Mouse (Mus musculus) adrenal gland, postnatal 36 days (tissue): ENCODE measurements around the gene Hadha. TPM values are rescaled to one million over a fixed set of nuclear protein-coding genes. Genes with fewer than 3 reads are reported as not detected.

Source experiments
- microRNA-seq: library from miRNA; unstranded; fragments of <30 nt; microRNA quantifications from one replicate; pipeline ENCODE4 v1.2.0, GENCODE M21; 2021
- total RNA-seq, 2 experiments: library from RNA; stranded (reverse); gene quantifications; 2 replicates each; pipeline ENCODE4 v1.2.3; 2021

Gene Hadha
- total RNA-seq, 2 experiments from 2014 or later, result 505 to 525 TPM

Small RNA genes within 50 kb of the gene (microRNA-seq; reads per million reads assigned to microRNA genes)
- 2.7 reads per million, percentile 5 among the genes with 10 or more reads in this experiment for gene Mir1960

Other genes starting within 250 kb of the Hadha start
- not detected for gene Il6, start 142.0 kb downstream of the Hadha start, total RNA-seq
- gene Tyms, start 81.5 kb downstream of the Hadha start, total RNA-seq, result 10 to 100 TPM; 21.3 to 22.2 TPM
- gene Garem2, start 50.0 kb downstream of the Hadha start, total RNA-seq, result not detected
- not detected for gene 3110082J24Rik, start 49.1 kb downstream of the Hadha start, total RNA-seq
- 100 to 1,000 TPM; 827 to 996 TPM for gene Hadhb, start 86 bp upstream of the Hadha start, total RNA-seq
- gene Adgrf3, start 50.6 kb upstream of the Hadha start, total RNA-seq, result not detected
- 10 to 100 TPM; 24.2 to 25.9 TPM for gene Selenoi, start 77.4 kb upstream of the Hadha start, total RNA-seq
- under 1 TPM; 0.26 to 0.43 TPM for gene Drc1, start 126.2 kb upstream of the Hadha start, total RNA-seq